Mouse (Mus musculus) WW6 (cell line): ENCODE measurements around the gene Numb.
"Not testable (repeated sequence)": the region's sequence is repeated elsewhere in the genome, so short reads cannot be mapped to it uniquely, and the experiment has no call there.

Source experiments
- DNase-seq: peaks from one replicate; pipeline ENCODE4 v3.0.0-alpha.2; 2013; ENCODE audit warnings: low read depth, low spot score

Numb gene

GRCm38 (mm10) chr12:83922724-83923485 lies 1.2 kb upstream of the Numb start:
- DNase-seq, result no peak

DNA sequence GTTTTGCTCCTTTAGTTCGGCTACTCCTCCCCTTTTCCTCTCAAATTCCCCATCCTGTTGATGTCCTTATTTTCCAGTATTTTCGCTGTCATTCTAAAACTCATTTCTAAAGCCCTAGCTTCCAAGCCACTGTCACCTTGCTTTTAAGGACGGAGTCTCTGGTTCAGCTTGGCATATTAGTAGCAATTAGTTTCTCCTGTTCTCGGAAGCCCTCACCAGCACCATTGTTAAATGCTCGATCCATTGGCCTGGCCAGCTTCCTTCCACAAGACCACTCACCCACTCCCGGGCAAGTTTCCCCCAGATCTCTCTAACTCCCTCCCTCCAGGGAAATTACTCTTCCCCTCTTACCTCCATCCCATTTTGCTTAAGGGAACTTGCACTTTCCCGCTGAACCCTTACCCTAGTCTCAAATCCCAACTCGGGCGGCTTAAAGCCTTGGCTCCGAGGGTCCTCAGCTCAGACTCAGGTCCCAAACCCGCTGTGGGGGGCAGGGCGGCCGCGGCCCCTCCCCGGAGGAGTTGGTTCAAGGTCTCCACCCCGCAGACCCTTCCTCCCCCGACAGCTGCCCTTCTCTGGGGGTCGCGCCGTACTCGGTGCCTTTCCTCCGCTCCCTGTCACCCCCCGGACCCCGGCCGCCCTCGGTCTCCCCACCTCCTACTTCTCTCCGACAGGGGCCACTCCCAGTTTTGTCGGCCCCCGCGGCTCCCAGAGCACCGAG lies 853 bp downstream of the Numb start:
- no peak for DNase-seq

DNA sequence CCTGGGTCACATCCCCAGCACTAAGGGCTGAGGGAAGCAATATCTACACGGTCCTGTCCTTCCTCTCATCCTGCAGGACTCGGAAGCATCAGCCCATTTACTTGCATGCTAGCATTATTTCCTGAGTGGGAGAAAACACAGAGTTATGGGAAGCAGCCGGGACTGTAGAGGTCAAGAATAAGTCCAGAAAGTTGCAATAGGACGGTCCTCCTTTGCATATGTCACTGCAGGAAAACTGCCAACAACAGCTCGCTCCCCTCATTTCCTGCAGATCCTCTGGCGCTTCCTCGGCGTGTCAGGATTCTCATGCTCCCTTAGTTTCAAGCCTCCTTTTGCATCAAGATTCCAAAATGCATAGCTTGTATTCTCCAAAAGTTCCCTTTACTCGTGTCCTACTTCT lies 4.8 kb downstream of the Numb start:
- no peak for DNase-seq

DNA sequence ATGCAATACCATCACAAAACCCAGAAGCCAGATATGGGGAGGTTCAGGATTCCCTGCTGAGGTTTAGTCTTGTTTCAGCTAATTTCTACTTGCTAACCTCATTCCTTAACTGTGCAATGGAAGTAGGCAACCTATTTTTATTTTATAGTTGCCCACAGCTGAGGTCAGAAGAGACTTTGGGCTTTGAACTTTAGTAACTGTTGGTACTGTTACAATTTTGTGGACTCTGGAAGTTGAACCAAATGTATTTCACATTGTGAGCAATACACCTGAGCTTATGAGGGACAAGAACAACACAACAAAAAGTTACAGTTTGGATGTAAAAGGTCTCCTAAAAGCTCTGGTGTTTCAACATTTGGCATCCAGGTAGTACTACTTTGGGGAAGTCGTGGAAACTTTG lies 6.9 kb downstream of the Numb start:
- no peak for DNase-seq

DNA sequence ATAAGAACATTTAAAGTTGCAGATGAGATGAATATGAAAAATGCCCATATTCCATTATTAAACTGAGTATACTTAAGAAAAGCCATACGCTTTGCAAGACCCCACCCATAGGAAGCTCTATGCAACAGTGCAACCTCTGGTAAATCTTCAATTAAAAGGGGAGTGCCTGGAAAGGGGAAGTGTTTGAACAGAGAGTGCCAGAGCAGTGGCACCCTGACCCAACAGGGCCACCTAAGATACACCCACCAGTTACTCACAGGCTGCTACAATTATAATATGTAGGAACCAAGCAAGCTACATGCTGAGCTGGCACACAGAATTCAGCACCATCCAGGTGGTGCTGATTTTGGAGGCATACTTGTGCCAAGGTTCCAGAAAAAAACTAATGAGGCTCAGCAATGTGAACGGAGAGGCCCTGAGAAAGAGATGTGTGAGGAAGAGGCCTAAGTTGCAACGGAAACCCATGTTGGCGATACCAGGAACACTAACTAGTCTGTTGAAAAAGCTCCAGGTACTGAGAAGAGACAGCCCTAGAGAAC lies 7.5 kb downstream of the Numb start:
- DNase-seq, result no peak

- DNase-seq, result no peak
Measured at GRCm38 (mm10) chr12:83910451-83910850, 11.3 kb downstream of the Numb start.

- DNase-seq, result no peak
Measured at GRCm38 (mm10) chr12:83892926-83893325, 28.8 kb downstream of the Numb start.

DNA sequence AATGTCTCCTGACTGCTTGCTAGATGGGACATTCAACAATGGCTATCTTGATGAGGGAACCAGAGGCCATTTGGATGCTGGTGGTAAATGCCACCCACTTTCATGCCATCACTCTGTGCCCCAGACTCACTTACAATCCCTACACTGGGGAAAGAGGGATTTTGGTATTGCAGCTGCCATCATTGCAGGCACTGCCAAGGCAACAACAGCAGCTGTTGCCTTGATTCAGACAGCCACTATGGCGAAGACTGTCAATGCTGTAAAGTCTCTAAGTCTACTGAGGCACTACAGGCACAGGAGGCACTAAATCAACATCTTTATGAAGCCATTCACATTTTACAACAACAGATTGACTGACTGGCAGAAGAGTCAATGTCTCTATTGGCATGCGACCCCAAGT lies 30.5 kb downstream of the Numb start:
- DNase-seq, result no peak

DNA sequence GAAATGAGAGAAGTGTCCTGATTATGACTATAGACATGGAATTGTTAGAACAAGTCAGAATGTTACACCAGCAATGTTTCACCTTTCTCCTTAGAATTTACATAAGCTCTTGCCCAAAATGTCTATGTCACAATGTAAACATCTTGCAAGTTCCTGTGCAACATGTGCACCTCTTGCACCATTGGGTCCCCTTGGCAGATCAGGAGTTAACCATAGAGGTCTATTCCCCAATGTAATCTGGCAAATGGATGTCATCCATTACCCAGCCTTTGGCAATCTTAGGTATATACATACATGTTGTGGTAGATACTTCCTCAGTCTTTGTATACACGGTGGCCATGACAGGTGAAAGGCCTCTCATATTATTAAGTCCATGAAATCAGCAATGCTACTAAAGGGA lies 32.6 kb downstream of the Numb start:
- DNase-seq, result no peak

GRCm38 (mm10) chr12:83885516-83886285 lies 36.0 kb downstream of the Numb start:
- no peak for DNase-seq

- DNase-seq, result not testable (repeated sequence)
Measured at GRCm38 (mm10) chr12:83885065-83885464, 36.7 kb downstream of the Numb start.

GRCm38 (mm10) chr12:83882503-83882902 lies 39.2 kb downstream of the Numb start:
- DNase-seq, result no peak

GRCm38 (mm10) chr12:83882088-83882487 lies 39.6 kb downstream of the Numb start:
- DNase-seq, result peak; percentile 4

- no peak for DNase-seq
Measured at GRCm38 (mm10) chr12:83880913-83881312, 40.8 kb downstream of the Numb start.

DNA sequence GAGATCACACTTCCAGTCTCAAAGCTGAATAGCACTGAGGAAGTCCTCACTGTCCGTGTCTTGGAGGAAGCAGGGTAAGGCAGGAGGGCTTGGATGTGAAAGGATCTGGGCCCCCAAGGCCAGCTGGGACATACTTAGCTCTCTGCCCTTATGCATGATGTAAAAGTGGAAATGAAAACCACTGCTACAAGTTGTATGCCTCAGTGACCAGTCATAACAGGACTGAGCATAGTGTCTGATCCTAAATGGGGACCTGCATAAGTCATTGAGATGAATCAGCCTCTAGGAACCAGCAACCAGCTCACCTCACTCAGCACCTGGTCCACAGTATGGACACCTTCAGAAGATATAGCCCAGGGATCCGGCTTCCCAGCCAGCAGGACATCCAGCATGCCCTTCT lies 46.6 kb downstream of the Numb start:
- no peak for DNase-seq

DNA sequence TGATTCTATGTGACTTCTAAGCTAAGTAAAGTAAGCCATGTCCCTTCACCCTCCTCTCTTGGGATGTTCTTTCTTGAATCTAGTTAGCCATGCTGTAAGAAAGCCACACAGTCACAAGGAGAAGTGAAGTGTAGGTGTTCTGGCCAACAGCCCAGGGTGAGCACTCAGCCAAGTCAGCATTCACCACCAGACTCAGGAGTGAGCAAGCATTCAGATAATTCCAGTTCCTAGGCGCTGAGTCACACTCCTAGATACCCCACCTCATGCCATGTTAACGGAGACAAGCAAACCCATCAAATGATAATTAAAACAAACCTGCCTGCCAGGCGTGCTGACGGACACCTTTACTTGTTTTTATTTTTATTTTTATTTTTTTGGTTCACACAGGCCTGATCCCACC lies 47.1 kb downstream of the Numb start:
- no peak for DNase-seq

GRCm38 (mm10) chr12:83864501-83864900 lies 57.2 kb downstream of the Numb start:
- DNase-seq, result no peak

GRCm38 (mm10) chr12:83861880-83862279 lies 59.9 kb downstream of the Numb start:
- no peak for DNase-seq

DNA sequence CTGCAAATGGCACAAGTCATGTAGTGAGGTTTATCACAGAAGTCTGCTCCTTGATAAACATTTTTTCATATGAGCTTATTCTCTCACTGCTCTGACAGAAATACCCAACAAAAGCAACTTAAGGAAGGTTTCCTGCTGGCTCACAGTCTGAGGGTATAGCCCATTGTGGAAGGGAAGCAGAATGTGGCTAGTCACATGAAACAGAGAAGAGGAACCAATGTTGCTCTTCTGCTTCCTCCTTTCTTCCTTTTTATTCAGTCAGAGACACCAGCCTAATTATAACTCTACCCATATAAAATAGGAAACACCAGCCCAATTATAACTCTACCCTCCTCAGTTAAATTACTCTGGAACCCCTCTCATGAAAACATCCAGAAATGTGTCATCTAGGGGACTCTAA lies 61.0 kb downstream of the Numb start:
- DNase-seq, result no peak

DNA sequence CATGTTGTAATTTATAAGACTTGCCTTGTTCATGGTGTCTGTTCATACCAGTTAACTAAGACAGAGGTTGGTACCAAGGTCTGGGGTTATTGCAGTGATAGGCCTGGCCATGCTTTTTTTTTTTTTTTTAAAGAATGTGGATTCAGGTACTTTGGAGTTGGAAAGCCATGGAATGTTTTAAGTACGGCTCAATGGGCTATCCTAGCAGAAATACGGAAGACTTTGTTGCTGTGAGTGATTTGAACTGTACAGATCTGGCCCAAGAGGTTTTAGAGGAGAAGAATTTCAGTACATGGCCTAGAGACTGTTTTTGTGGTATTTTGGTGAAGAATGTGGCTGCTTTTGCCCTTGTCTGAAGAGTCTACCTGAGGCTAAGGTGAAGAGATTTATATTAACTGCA lies 63.7 kb downstream of the Numb start:
- no peak for DNase-seq

DNA sequence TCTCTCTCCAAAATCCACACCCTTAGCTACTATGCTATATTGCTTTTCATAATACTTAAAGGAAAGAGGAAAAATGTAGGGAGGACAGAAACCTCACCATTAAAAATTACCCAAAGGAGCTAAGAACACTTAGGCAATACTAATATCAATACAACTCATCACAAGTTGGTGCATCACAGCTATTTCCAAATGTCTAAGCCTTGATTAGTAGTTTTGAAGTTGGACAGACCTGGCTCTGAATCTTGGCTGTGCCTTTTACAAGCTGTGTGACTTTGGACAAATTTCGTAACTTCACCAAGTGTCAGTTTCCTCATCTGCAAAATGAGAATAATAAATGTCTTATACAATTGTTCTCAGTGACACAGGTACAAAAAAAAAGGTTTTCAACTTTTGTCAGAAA lies 66.5 kb downstream of the Numb start:
- DNase-seq, result no peak

GRCm38 (mm10) chr12:83854281-83854680 lies 67.5 kb downstream of the Numb start:
- DNase-seq, result no peak
